Mouse (Mus musculus) thymus, postnatal 36 days (tissue): ENCODE data around the gene Hoxa13.
A peak's percentile ranks its signal among the peaks of the same experiment; 100 is the strongest.

Experiments
- DNase-seq, 2 experiments: peaks; one replicate each; pipeline ENCODE4 v3.0.0; 2022; ENCODE audit warnings: mixed read lengths in 2 of 2

Gene Hoxa13

GRCm38 (mm10) chr6:52233546-52234427, 26.9 kb downstream of the Hoxa13 start:
- DNase-seq: no peak

GRCm38 (mm10) chr6:52232984-52233545, 27.6 kb downstream of the Hoxa13 start:
- DNase-seq: no peak

- no peak for DNase-seq
These were observed 28.1 kb downstream of the Hoxa13 start for GRCm38 (mm10) chr6:52232568-52232965.

GRCm38 (mm10) chr6:52231885-52232567, 28.7 kb downstream of the Hoxa13 start:
- DNase-seq: no peak

- no peak for DNase-seq
These were observed 30.0 kb downstream of the Hoxa13 start, which contains the start of gene Hoxa9 for GRCm38 (mm10) chr6:52230516-52231165. Gene Hoxa9 (minus strand): TSS chr6:52231089.

- DNase-seq: no peak
These were observed 30.9 kb downstream of the Hoxa13 start for GRCm38 (mm10) chr6:52229558-52230416.

- no peak for DNase-seq
These were observed 31.9 kb downstream of the Hoxa13 start for GRCm38 (mm10) chr6:52228475-52229465.

- DNase-seq: no peak
These were observed 33.0 kb downstream of the Hoxa13 start for GRCm38 (mm10) chr6:52227470-52228222.

- no peak for DNase-seq
These were observed 34.0 kb downstream of the Hoxa13 start for GRCm38 (mm10) chr6:52226569-52227257.

GRCm38 (mm10) chr6:52225612-52226568, 34.8 kb downstream of the Hoxa13 start:
- peak in 1 of 2 experiments; percentile 7 for DNase-seq

GRCm38 (mm10) chr6:52224895-52225611, 35.6 kb downstream of the Hoxa13 start:
- peak in 1 of 2 experiments; percentile 4 for DNase-seq

GRCm38 (mm10) chr6:52223939-52224760, 36.5 kb downstream of the Hoxa13 start:
- peak in 1 of 2 experiments; percentile 4 for DNase-seq

- peak in 1 of 2 experiments; percentile 1 for DNase-seq
These were observed 38.0 kb downstream of the Hoxa13 start for GRCm38 (mm10) chr6:52222729-52223128.

GRCm38 (mm10) chr6:52221993-52222685, 38.5 kb downstream of the Hoxa13 start:
- DNase-seq: peak in 1 of 2 experiments; percentile 31

GRCm38 (mm10) chr6:52221337-52221992, 39.2 kb downstream of the Hoxa13 start, which contains the start of gene Hoxa7:
Gene Hoxa7 (minus strand): TSS chr6:52221854.
- DNase-seq: peak; percentile 76 to 78
